Mouse (Mus musculus) retina, embryonic 14.5 days (tissue): ENCODE results near the gene Wbp2.

Experiments used
- DNase-seq: peaks from one replicate; pipeline ENCODE4 v3.0.0-alpha.2; 2015; ENCODE audit warnings: low spot score

Gene Wbp2

DNA sequence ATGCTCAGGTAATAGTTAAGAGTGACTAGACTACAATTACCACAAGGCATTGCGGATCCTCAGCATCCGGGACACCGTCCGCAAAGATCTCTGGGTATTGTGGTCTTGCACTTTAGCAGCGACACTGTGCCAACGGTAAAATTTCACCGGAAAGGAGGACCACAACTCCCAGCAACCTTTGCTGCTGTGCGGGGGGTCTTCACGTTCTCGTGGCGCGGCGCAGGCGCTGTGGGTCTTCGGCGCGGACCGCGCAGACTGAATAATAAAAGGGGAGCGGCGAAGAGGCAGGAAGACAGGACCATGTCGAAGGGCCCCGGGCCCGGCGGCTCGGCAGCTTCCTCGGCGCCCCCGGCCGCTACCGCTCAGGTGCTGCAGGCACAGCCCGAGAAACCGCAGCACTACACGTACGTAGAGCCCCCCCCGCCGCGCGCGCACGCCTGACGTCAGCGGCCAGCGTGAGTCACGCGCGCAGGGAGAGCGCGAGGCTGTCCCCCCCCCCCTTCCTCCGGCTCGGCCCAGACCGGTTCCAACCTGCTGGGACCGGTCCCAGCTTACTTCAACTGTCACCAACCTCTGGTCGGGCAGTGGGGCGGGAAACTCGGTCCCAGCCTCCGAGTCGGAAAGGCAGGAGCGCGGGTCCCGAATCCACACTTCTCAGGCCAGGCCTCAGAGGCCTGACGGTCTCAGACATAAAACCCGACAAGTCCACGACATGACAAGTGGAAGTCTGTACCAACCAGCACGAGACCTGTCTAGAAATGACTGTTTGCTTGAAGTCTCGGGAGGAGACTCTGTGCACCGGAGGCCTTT is 56.5 kb downstream of the Wbp2 start, which contains the start of gene Unk:
Gene Unk (plus strand): TSS at position 235 of the 810 bp plus-strand sequence.
- DNase-seq: peak; percentile 99

DNA sequence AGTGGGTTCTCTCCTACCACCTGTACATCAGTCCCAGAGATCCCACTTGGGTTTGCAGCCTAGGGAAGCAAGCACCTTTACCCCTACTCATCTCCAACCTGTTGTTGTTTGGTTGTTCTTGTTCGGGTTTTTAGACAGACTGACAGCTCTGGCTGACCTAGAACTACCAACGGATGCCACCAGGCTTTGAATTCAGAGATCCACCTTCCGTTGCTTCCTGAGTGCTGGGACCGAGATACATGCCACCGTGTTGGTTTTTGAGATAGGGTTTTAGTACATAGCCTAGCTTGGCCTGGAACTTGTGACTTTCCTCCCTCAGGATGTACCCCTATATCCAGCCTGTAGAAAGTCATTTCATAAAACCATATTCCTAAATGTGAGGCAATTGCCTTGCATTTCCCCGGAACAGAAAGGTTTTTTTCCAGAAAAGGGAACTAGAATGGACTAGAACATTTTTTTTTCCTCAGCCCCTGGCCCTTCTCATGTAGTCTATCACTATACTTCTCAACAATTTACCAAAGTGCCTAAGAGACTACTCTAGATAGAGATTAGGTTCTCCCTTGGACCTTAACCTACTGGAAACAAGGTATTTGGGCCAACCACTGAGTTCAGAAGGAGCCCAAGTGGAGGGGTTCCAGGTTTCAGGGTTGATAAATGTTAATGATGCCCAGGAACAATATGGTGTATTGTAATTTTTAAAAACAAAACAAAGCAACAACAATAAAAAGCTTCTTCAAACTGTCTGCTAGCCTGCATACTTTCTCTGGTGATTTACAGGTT is 57.5 kb downstream of the Wbp2 start:
- no peak for DNase-seq
